Comparison of ENCODE assay signal across 24 mouse cellular contexts in genomic region chr6:108731107-108731630, GRCm38 (mm10). TPM values are rescaled to one million over a fixed set of nuclear protein-coding genes. Genes with fewer than 3 reads are reported as not detected.
DNase-seq lines count a peak whose midpoint lies in the region; ATAC-seq and TF ChIP-seq lines count a peak whose summit lies in the region.
"Had no signal": no experiment of that assay in that cellular context is flagged by ENCODE, and none has a peak within 500 bp of the region (broad histone marks: within the 10 kb centered on the region; RNA-seq: fewer than 3 reads in every experiment).

No protein-coding gene starts in this region.

- H3K4me3 ChIP-seq in lung, embryonic 14.5 days (ENCODE audit: low read depth, low read length), result no peak overlapping the region
- no peak overlapping the region for H3K4me3 ChIP-seq in CH12.LX (replicated peaks in 1 of 3; ENCODE audit: low read depth in 2 of 3, low read length in 2 of 3, poor library complexity in 1 of 3)
- H3K4me3 ChIP-seq in midbrain, embryonic 14.5 days (replicated peaks; ENCODE audit: low read depth, low read length), result no peak overlapping the region
- H3K4me3 ChIP-seq: embryonic facial prominence, embryonic 10.5 days; forebrain, embryonic 12.5 days; heart, adult 2 months; heart, embryonic 15.5 days; hindbrain, embryonic 10.5 days; limb, embryonic 12.5 days; liver, embryonic 12.5 days; lung, embryonic 15.5 days had no signal

- H3K4me2 ChIP-seq in lung, embryonic 14.5 days, result no peak overlapping the region
- no peak overlapping the region for H3K4me2 ChIP-seq in CH12.LX (ENCODE audit: insufficient read depth, low read depth, poor library complexity, severe bottlenecking)
- H3K4me2 ChIP-seq in midbrain, embryonic 14.5 days (ENCODE audit: low read length), result no peak overlapping the region
- H3K4me2 ChIP-seq: forebrain, embryonic 12.5 days; heart, embryonic 15.5 days; limb, embryonic 12.5 days; liver, embryonic 12.5 days; lung, embryonic 15.5 days had no signal

- H3K9me3 ChIP-seq in lung, embryonic 14.5 days (ENCODE audit: low read depth, low read length), result no peaks in the 10 kb centered on the region
- peaks cover 7% of the 10 kb centered on the region for H3K9me3 ChIP-seq in CH12.LX (replicated peaks; ENCODE audit: low read length)
- H3K9me3 ChIP-seq in midbrain, embryonic 14.5 days (ENCODE audit: control insufficient read depth, low read length), result no peaks in the 10 kb centered on the region
- H3K9me3 ChIP-seq: embryonic facial prominence, embryonic 10.5 days; forebrain, embryonic 12.5 days; heart, embryonic 15.5 days; limb, embryonic 12.5 days; liver, embryonic 12.5 days; lung, embryonic 15.5 days had no signal

- in situ Hi-C loops in CH12.LX (cut with MboI; ENCODE audit: low pct_ligation_motif_present, low pct_unique_long_range_greater_than_20kb, low sequenced_read_pairs), result loop anchor here (25.0 kb wide), 1 partner anchor 669 kb away; the partner anchor contains the start of gene Setmar

- no peaks in the 10 kb centered on the region for H3K4me1 ChIP-seq in lung, embryonic 14.5 days (ENCODE audit: insufficient read depth)
- peaks cover 7 to 47% of the 10 kb centered on the region in 2 experiments for H3K4me1 ChIP-seq in CH12.LX (ENCODE audit: control insufficient read depth in 1 of 2, insufficient read depth in 2 of 2)
- no peaks in the 10 kb centered on the region for H3K4me1 ChIP-seq in midbrain, embryonic 14.5 days (ENCODE audit: control insufficient read depth, insufficient read depth, low read length)
- H3K4me1 ChIP-seq: embryonic facial prominence, embryonic 10.5 days; forebrain, embryonic 12.5 days; heart, embryonic 15.5 days; hindbrain, embryonic 10.5 days; limb, embryonic 12.5 days; liver, embryonic 12.5 days; lung, embryonic 15.5 days had no signal

- TF ChIP-seq CTCF in lung, embryonic 14.5 days (IDR thresholded peaks at IDR 0.05; ENCODE audit: low read depth), result 0 out of 2 replicates have a peak, but pooled peaks have one; percentile 6
- TF ChIP-seq CTCF in CH12.LX (conservative IDR thresholded peaks at IDR 0.05 in 1 of 2, IDR thresholded peaks at IDR 0.05 in 1 of 2; ENCODE audit: low read depth in 2 of 2, low read length in 2 of 2), result no peak

- WGBS in lung, embryonic 14.5 days, result 63% methylated on average over 9 of the region's 9 CpGs
- 87% methylated on average over 9 of the region's 9 CpGs for WGBS in midbrain, embryonic 14.5 days

- H3K9ac ChIP-seq in lung, embryonic 14.5 days, result no peak overlapping the region
- no peak overlapping the region for H3K9ac ChIP-seq in CH12.LX (ENCODE audit: insufficient read depth, low read depth)
- no peak overlapping the region for H3K9ac ChIP-seq in midbrain, embryonic 14.5 days (replicated peaks; ENCODE audit: low read length)
- H3K9ac ChIP-seq: forebrain, embryonic 12.5 days; heart, embryonic 15.5 days; limb, embryonic 12.5 days; liver, embryonic 12.5 days; lung, embryonic 15.5 days had no signal

- TF ChIP-seq EP300 in CH12.LX (IDR thresholded peaks at IDR 0.05; ENCODE audit: low read length), result no peak

- no peaks in the 10 kb centered on the region for H3K79me2 ChIP-seq in CH12.LX (replicated peaks; ENCODE audit: control insufficient read depth, extremely low read depth, insufficient read depth, poor library complexity, severe bottlenecking)

- no peak for ATAC-seq in lung, embryonic 14.5 days (ENCODE audit: insufficient read depth)
- no peak for ATAC-seq in midbrain, embryonic 14.5 days (ENCODE audit: low FRiP score, low TSS enrichment)
- ATAC-seq: liver, embryonic 12.5 days; midbrain, embryonic 16.5 days had no signal

- no peak for TF ChIP-seq POLR2A in CH12.LX (IDR thresholded peaks at IDR 0.05; ENCODE audit: low read depth, low read length)

- DNase-seq in embryo, embryonic 11 days, result peak; percentile 13
- no peak for DNase-seq in embryo, embryonic 10 days (ENCODE audit: low spot score)
- DNase-seq in lung, embryonic 14.5 days, result no peak
- DNase-seq in lung, postnatal 14 days, result no peak
- DNase-seq in CH12.LX (ENCODE audit: extremely low read depth), result no peak
- DNase-seq in mesoderm, embryonic 11.5 days (ENCODE audit: low read depth, low spot score), result peak; percentile 18
- DNase-seq in midbrain, embryonic 14.5 days, result no peak
- DNase-seq: adrenal gland, postnatal 10 days; cerebellum, adult 11 months; cerebellum, postnatal 14 days; gastrocnemius, postnatal 10 days; heart, adult 2 months; kidney, adult 8-10 months; kidney, postnatal 4 days; right cerebral cortex, postnatal 25 days; thymus, postnatal 14 days had no signal

- no peaks in the 10 kb centered on the region for H3K36me3 ChIP-seq in lung, embryonic 14.5 days (ENCODE audit: insufficient read depth)
- H3K36me3 ChIP-seq in CH12.LX (replicated peaks in 1 of 2; ENCODE audit: control insufficient read depth in 1 of 2, insufficient read depth in 1 of 2, low read length in 1 of 2), result no peaks in the 10 kb centered on the region
- H3K36me3 ChIP-seq in midbrain, embryonic 14.5 days (ENCODE audit: control insufficient read depth, insufficient read depth, low read length), result no peaks in the 10 kb centered on the region
- H3K36me3 ChIP-seq: embryonic facial prominence, embryonic 10.5 days; forebrain, embryonic 12.5 days; heart, embryonic 15.5 days; hindbrain, embryonic 10.5 days; limb, embryonic 12.5 days; liver, embryonic 12.5 days; lung, embryonic 15.5 days had no signal

- no peaks in the 10 kb centered on the region for H3K27me3 ChIP-seq in lung, embryonic 14.5 days (ENCODE audit: insufficient read depth, low read length)
- no peaks in the 10 kb centered on the region for H3K27me3 ChIP-seq in CH12.LX (replicated peaks)
- H3K27me3 ChIP-seq in midbrain, embryonic 14.5 days (ENCODE audit: control insufficient read depth, insufficient read depth, low read length), result no peaks in the 10 kb centered on the region
- H3K27me3 ChIP-seq: forebrain, embryonic 12.5 days; heart, embryonic 15.5 days; limb, embryonic 12.5 days; liver, embryonic 12.5 days; lung, embryonic 15.5 days had no signal

- TF ChIP-seq RAD21 in CH12.LX (IDR thresholded peaks at IDR 0.05; ENCODE audit: low read depth, low read length), result no peak

- no peak overlapping the region for H3K27ac ChIP-seq in lung, embryonic 14.5 days (ENCODE audit: low read depth)
- no peak overlapping the region for H3K27ac ChIP-seq in CH12.LX (ENCODE audit: insufficient read depth, low read depth)
- H3K27ac ChIP-seq in midbrain, embryonic 14.5 days (replicated peaks; ENCODE audit: low read depth, low read length), result no peak overlapping the region
- H3K27ac ChIP-seq: embryonic facial prominence, embryonic 10.5 days; forebrain, embryonic 12.5 days; heart, adult 2 months; heart, embryonic 15.5 days; hindbrain, embryonic 10.5 days; limb, embryonic 12.5 days; liver, embryonic 12.5 days; lung, embryonic 15.5 days had no signal

- dilution Hi-C loops in CH12.LX (cut with MboI; ENCODE audit: extremely low pct_ligation_motif_present, extremely low pct_unique_long_range_greater_than_20kb, low sequenced_read_pairs), result no loop called here

TF ChIP-seq in CH12.LX, 34 proteins besides CTCF, POLR2A, EP300 and RAD21:
- TF ChIP-seq MYC (IDR thresholded peaks at IDR 0.05; ENCODE audit: low read depth, low read length), result no peak
- peak; percentile 42; the same call in 1 of the 2 replicates for TF ChIP-seq ZNF384 (IDR thresholded peaks at IDR 0.05; ENCODE audit: low read depth, low read length)

RNA-seq across cellular contexts. Expression of gene Arl8b, which starts 51.7 kb away (rescaled TPM):
- polyA plus RNA-seq in lung, embryonic 14.5 days (2014; fragmentation: Nextera tagmentation; extraction: Ambion mirVana), result 77.9 and 79.6 TPM in 2 replicates
- 47.8 and 63.3 TPM in 2 replicates for total RNA-seq in CH12.LX (2012; rRNA removed)
- 170 and 197 TPM in 2 replicates for total RNA-seq in CH12.LX (2014; rRNA removed)
- 125 and 141 TPM in 2 replicates for polyA plus RNA-seq in CH12.LX (2012; ENCODE audit: insufficient read length, low read depth)
- 98.8 and 113 TPM in 2 replicates for polyA plus RNA-seq in midbrain, embryonic 14.5 days (2014; fragmentation: Nextera tagmentation; extraction: Ambion mirVana)

Comparison
In these comparisons a context has a peak if more than half of its experiments do, and no peak if none do; other contexts are left out.
1. DNase-seq: peak in embryo, embryonic 11 days (single experiment) and mesoderm, embryonic 11.5 days (single experiment); none in embryo, embryonic 10 days (single experiment), lung, embryonic 14.5 days (single experiment), lung, postnatal 14 days (single experiment), CH12.LX (single experiment) and midbrain, embryonic 14.5 days (single experiment).